Mouse (Mus musculus): ENCODE measurements around the gene Lrrc4. TPM values are rescaled to one million over a fixed set of nuclear protein-coding genes. Genes with fewer than 3 reads are reported as not detected.

Gene Lrrc4
- polyA plus RNA-seq, 1 experiment, result 0.32 TPM

- H3K79me2 ChIP-seq (ENCODE audit: control insufficient read depth, insufficient read depth), result peaks cover 37% of the 10 kb centered on the region
- TF ChIP-seq CEBPB (IDR thresholded peaks at IDR 0.05; ENCODE audit: low read depth), result no peak
- no peak for TF ChIP-seq FOSL1 (IDR thresholded peaks at IDR 0.05; ENCODE audit: insufficient read depth, low read length, poor library complexity, severe bottlenecking)
- no peak for TF ChIP-seq USF1 (IDR thresholded peaks at IDR 0.05; ENCODE audit: low read depth)
- no peak for TF ChIP-seq CTCF (IDR thresholded peaks at IDR 0.05; ENCODE audit: control insufficient read depth, insufficient read depth, insufficient read length)
- TF ChIP-seq MAX (IDR thresholded peaks at IDR 0.05), result no peak
- TF ChIP-seq MYOG (IDR thresholded peaks at IDR 0.05; ENCODE audit: control insufficient read depth, extremely low read depth, insufficient read length), result no peak
- TF ChIP-seq MYOD1 (IDR thresholded peaks at IDR 0.05; ENCODE audit: control insufficient read depth, insufficient read length, low read depth), result no peak
- no peak overlapping the region for H3K4me3 ChIP-seq (ENCODE audit: insufficient read depth, poor library complexity, severe bottlenecking)
- no peak overlapping the region for H3ac ChIP-seq (ENCODE audit: control insufficient read depth, insufficient read length, low read depth)
- peaks cover 9% of the 10 kb centered on the region for H3K79me3 ChIP-seq (ENCODE audit: low read depth)
- peaks cover 13% of the 10 kb centered on the region for H3K36me3 ChIP-seq (ENCODE audit: control insufficient read depth, insufficient read depth)
- H3K27me3 ChIP-seq (ENCODE audit: control insufficient read depth, insufficient read depth, insufficient read length), result no peaks in the 10 kb centered on the region
Observed at GRCm38 (mm10) chr6:28645231-28645630, 186.3 kb downstream of the Lrrc4 start.

DNA sequence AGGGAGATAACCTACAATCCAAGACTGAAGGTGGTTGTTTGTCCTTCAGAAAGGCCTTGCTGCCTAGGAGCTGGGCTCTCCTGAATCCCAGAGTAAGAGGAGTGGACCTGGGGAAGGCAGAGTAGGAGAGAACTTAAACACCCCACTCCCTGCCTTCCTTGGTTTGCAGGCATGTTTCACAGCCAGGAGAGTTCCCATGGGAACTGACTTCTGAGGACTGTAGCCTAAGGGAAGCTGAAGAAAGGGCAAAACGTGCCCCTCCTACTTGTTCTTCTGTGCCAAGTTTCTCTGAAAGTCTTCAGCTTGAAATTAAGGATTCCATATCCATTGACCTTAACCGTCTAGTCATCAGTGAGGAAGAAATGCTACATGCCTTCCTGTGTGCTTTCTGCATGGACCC is 188.6 kb downstream of the Lrrc4 start:
- TF ChIP-seq MYOD1 (IDR thresholded peaks at IDR 0.05; ENCODE audit: control insufficient read depth, insufficient read length, low read depth) (no peak), FOSL1 (IDR thresholded peaks at IDR 0.05; ENCODE audit: insufficient read depth, low read length, poor library complexity, severe bottlenecking) (no peak), USF1 (IDR thresholded peaks at IDR 0.05; ENCODE audit: low read depth) (no peak), CTCF (IDR thresholded peaks at IDR 0.05; ENCODE audit: control insufficient read depth, insufficient read depth, insufficient read length) (no peak), MAX (IDR thresholded peaks at IDR 0.05) (no peak), CEBPB (IDR thresholded peaks at IDR 0.05; ENCODE audit: low read depth) (no peak), MYOG (IDR thresholded peaks at IDR 0.05; ENCODE audit: control insufficient read depth, extremely low read depth, insufficient read length) (no peak)
- H3K4me3 ChIP-seq (ENCODE audit: insufficient read depth, poor library complexity, severe bottlenecking), result no peak overlapping the region

DNA sequence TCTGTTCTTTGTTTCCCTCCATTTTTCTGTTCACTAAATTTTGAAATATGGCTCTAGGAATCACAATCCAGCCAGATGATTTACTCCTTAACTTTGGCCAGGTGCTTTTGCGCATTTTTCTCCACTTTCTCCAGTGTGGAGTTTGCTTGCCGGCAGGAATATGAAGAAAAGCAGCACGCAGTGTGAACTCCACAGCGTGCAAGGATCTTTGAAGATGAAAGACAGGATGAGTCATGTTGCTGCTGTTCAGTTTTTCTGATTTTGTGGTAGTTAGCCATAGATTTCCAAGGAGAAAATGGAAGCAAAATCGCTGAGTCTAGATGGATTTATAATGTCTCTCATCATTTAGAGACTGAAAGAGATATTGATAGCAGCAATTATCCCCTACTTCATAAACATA is 191.5 kb downstream of the Lrrc4 start:
- H3K27me3 ChIP-seq (ENCODE audit: control insufficient read depth, insufficient read depth, insufficient read length), result no peaks in the 10 kb centered on the region
- H3K36me3 ChIP-seq (ENCODE audit: control insufficient read depth, insufficient read depth), result peaks cover 20% of the 10 kb centered on the region
- peaks cover 19% of the 10 kb centered on the region for H3K79me3 ChIP-seq (ENCODE audit: low read depth)
- no peak overlapping the region for H3ac ChIP-seq (ENCODE audit: control insufficient read depth, insufficient read length, low read depth)
- no peak for TF ChIP-seq USF1 (IDR thresholded peaks at IDR 0.05; ENCODE audit: low read depth)
- TF ChIP-seq MAX (IDR thresholded peaks at IDR 0.05), result no peak
- no peak for TF ChIP-seq CEBPB (IDR thresholded peaks at IDR 0.05; ENCODE audit: low read depth)
- TF ChIP-seq CTCF (IDR thresholded peaks at IDR 0.05; ENCODE audit: control insufficient read depth, insufficient read depth, insufficient read length), result no peak
- TF ChIP-seq MYOD1 (IDR thresholded peaks at IDR 0.05; ENCODE audit: control insufficient read depth, insufficient read length, low read depth), result no peak
- no peak for TF ChIP-seq MYOG (IDR thresholded peaks at IDR 0.05; ENCODE audit: control insufficient read depth, extremely low read depth, insufficient read length)
- TF ChIP-seq FOSL1 (IDR thresholded peaks at IDR 0.05; ENCODE audit: insufficient read depth, low read length, poor library complexity, severe bottlenecking), result no peak
- H3K79me2 ChIP-seq (ENCODE audit: control insufficient read depth, insufficient read depth), result peaks cover 86% of the 10 kb centered on the region
- H3K4me3 ChIP-seq (ENCODE audit: insufficient read depth, poor library complexity, severe bottlenecking), result no peak overlapping the region

More for the DNA sequence above, 188.6 kb downstream of the Lrrc4 start:
- peaks cover 15% of the 10 kb centered on the region for H3K79me3 ChIP-seq (ENCODE audit: low read depth)
- no peak overlapping the region for H3ac ChIP-seq (ENCODE audit: control insufficient read depth, insufficient read length, low read depth)
- H3K79me2 ChIP-seq (ENCODE audit: control insufficient read depth, insufficient read depth), result peaks cover 59% of the 10 kb centered on the region
- peaks cover 14% of the 10 kb centered on the region for H3K36me3 ChIP-seq (ENCODE audit: control insufficient read depth, insufficient read depth)
- H3K27me3 ChIP-seq (ENCODE audit: control insufficient read depth, insufficient read depth, insufficient read length), result no peaks in the 10 kb centered on the region

GRCm38 (mm10) chr6:28635531-28636348 is 195.8 kb downstream of the Lrrc4 start:
- Histone ChIP-seq H3K4me3 (ENCODE audit: insufficient read depth, poor library complexity, severe bottlenecking) (no peak overlapping the region), H3K36me3 (ENCODE audit: control insufficient read depth, insufficient read depth) (peaks cover 28% of the 10 kb centered on the region), H3K27me3 (ENCODE audit: control insufficient read depth, insufficient read depth, insufficient read length) (no peaks in the 10 kb centered on the region), H3ac (ENCODE audit: control insufficient read depth, insufficient read length, low read depth) (no peak overlapping the region), H3K79me2 (ENCODE audit: control insufficient read depth, insufficient read depth) (peaks cover 91% of the 10 kb centered on the region), H3K79me3 (ENCODE audit: low read depth) (peaks cover 20% of the 10 kb centered on the region)
- TF ChIP-seq MYOG (IDR thresholded peaks at IDR 0.05; ENCODE audit: control insufficient read depth, extremely low read depth, insufficient read length) (no peak), CTCF (IDR thresholded peaks at IDR 0.05; ENCODE audit: control insufficient read depth, insufficient read depth, insufficient read length) (no peak), CEBPB (IDR thresholded peaks at IDR 0.05; ENCODE audit: low read depth) (no peak), MYOD1 (IDR thresholded peaks at IDR 0.05; ENCODE audit: control insufficient read depth, insufficient read length, low read depth) (no peak), FOSL1 (IDR thresholded peaks at IDR 0.05; ENCODE audit: insufficient read depth, low read length, poor library complexity, severe bottlenecking) (no peak), USF1 (IDR thresholded peaks at IDR 0.05; ENCODE audit: low read depth) (no peak), MAX (IDR thresholded peaks at IDR 0.05) (no peak)

DNA sequence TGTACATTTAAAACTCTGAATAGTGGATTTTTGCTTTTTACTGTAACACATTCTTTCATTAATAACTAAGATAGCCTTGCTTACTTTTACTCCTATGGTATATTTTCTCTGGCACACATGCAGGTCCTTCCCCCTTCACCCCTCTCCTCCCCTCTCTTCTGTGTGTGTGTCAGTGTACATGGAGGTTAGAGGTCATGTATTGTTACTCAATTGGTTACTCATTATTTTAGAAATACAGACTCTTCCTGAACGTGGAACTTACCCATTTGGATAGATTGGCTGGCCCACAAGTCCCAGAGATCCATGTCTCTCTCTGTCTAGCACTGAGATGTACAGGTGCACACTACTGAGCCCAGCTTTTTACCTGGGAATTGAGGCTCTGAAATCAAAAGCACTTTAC is 196.5 kb downstream of the Lrrc4 start:
- peaks cover 13% of the 10 kb centered on the region for H3K79me3 ChIP-seq (ENCODE audit: low read depth)
- no peak overlapping the region for H3ac ChIP-seq (ENCODE audit: control insufficient read depth, insufficient read length, low read depth)
- H3K79me2 ChIP-seq (ENCODE audit: control insufficient read depth, insufficient read depth), result peaks cover 92% of the 10 kb centered on the region
- TF ChIP-seq CEBPB (IDR thresholded peaks at IDR 0.05; ENCODE audit: low read depth) (no peak), MYOG (IDR thresholded peaks at IDR 0.05; ENCODE audit: control insufficient read depth, extremely low read depth, insufficient read length) (no peak), MAX (IDR thresholded peaks at IDR 0.05) (no peak), MYOD1 (IDR thresholded peaks at IDR 0.05; ENCODE audit: control insufficient read depth, insufficient read length, low read depth) (no peak), USF1 (IDR thresholded peaks at IDR 0.05; ENCODE audit: low read depth) (no peak), CTCF (IDR thresholded peaks at IDR 0.05; ENCODE audit: control insufficient read depth, insufficient read depth, insufficient read length) (no peak), FOSL1 (IDR thresholded peaks at IDR 0.05; ENCODE audit: insufficient read depth, low read length, poor library complexity, severe bottlenecking) (no peak)
- H3K27me3 ChIP-seq (ENCODE audit: control insufficient read depth, insufficient read depth, insufficient read length), result no peaks in the 10 kb centered on the region
- H3K4me3 ChIP-seq (ENCODE audit: insufficient read depth, poor library complexity, severe bottlenecking), result no peak overlapping the region
- H3K36me3 ChIP-seq (ENCODE audit: control insufficient read depth, insufficient read depth), result peaks cover 30% of the 10 kb centered on the region

Measured in C2C12 (cell line).